10 mouse cellular contexts compared by ENCODE assay signal in genomic region chr7:139271871-139272270, GRCm38 (mm10). TPM values are rescaled to one million over a fixed set of nuclear protein-coding genes. Genes with fewer than 3 reads are reported as not detected.
DNase-seq lines count a peak whose midpoint lies in the region; ATAC-seq lines count a peak whose summit lies in the region.
"Had no signal": no experiment of that assay in that cellular context is flagged by ENCODE, and none has a peak within 500 bp of the region (broad histone marks: within the 10 kb centered on the region; RNA-seq: fewer than 3 reads in every experiment).

No protein-coding gene starts in this region.

- no peak for ATAC-seq in embryonic facial prominence, embryonic 15.5 days (ENCODE audit: insufficient number of reproducible peaks, low FRiP score, low TSS enrichment, low read depth)

- H3K4me2 ChIP-seq in embryonic facial prominence, embryonic 15.5 days (replicated peaks) = no peak overlapping the region
- H3K4me2 ChIP-seq: kidney, embryonic 15.5 days had no signal

- H3K4me1 ChIP-seq in embryonic facial prominence, embryonic 15.5 days = peaks cover 43% of the 10 kb centered on the region

- H3K9me3 ChIP-seq in embryonic facial prominence, embryonic 15.5 days (replicated peaks) = no peaks in the 10 kb centered on the region
- H3K9me3 ChIP-seq: forebrain, embryonic 10.5 days; kidney, embryonic 15.5 days had no signal

- 57% methylated on average over 5 of the region's 5 CpGs for WGBS in embryonic facial prominence, embryonic 15.5 days

- H3K4me3 ChIP-seq in embryonic facial prominence, embryonic 15.5 days (replicated peaks) = no peak overlapping the region
- H3K4me3 ChIP-seq: forebrain, embryonic 10.5 days; kidney, embryonic 15.5 days had no signal

- H3K27me3 ChIP-seq in embryonic facial prominence, embryonic 15.5 days = no peaks in the 10 kb centered on the region
- H3K27me3 ChIP-seq: kidney, embryonic 15.5 days had no signal

- intact Hi-C loops in left cerebral cortex, postnatal 4 days (cut with DNase I) = no loop called here

- peak; percentile 78 to 79 for DNase-seq in left cerebral cortex, adult 18-20 months (ENCODE audit: low spot score in 2 of 2)
- no peak for DNase-seq in left cerebral cortex, postnatal 4 days
- DNase-seq in layer of hippocampus, adult 9-11 months = peak; percentile 82
- peak; percentile 70 to 71 for DNase-seq in right cerebral cortex, postnatal 36 days (ENCODE audit: low spot score in 2 of 2)
- no peak for DNase-seq in adrenal gland, adult 18-20 months (ENCODE audit: low spot score in 2 of 2)
- no peak for DNase-seq in urinary bladder, postnatal 14 days (ENCODE audit: low spot score)

- 0 out of 2 replicates have a peak overlapping the region, but pooled peaks have one; percentile 76 for H3K27ac ChIP-seq in embryonic facial prominence, embryonic 15.5 days (replicated peaks)

- H3K36me3 ChIP-seq in embryonic facial prominence, embryonic 15.5 days = peaks cover 21% of the 10 kb centered on the region
- H3K36me3 ChIP-seq: forebrain, embryonic 10.5 days had no signal

- H3K9ac ChIP-seq in embryonic facial prominence, embryonic 15.5 days = no peak overlapping the region
- H3K9ac ChIP-seq: kidney, embryonic 15.5 days had no signal

RNA-seq across cellular contexts. Expression of gene Pwwp2b, which starts 23.6 kb away (rescaled TPM):
- 10 to 100 TPM; 14.1 to 15.1 TPM for total RNA-seq in left cerebral cortex, adult 18-20 months (2021)
- total RNA-seq in left cerebral cortex, postnatal 4 days (2021) = 1 to 10 TPM; 6.2 to 6.7 TPM
- 16.1 and 18.9 TPM in 2 replicates for polyA plus RNA-seq in embryonic facial prominence, embryonic 15.5 days (2015; fragmentation: Nextera tagmentation; extraction: Ambion mirVana)
- total RNA-seq in adrenal gland, adult 18-20 months (2021) = 10 to 100 TPM; 11.7 to 12.3 TPM

RNA-seq across cellular contexts. Expression of gene Stk32c, which starts 58.8 kb away (rescaled TPM):
- total RNA-seq in left cerebral cortex, adult 18-20 months (2021) = 100 to 1,000 TPM; 179 to 185 TPM
- total RNA-seq in left cerebral cortex, postnatal 4 days (2021) = 10 to 100 TPM; 53.9 to 59.5 TPM
- 0.12 and 0.26 TPM in 2 replicates for polyA plus RNA-seq in embryonic facial prominence, embryonic 15.5 days (2015; fragmentation: Nextera tagmentation; extraction: Ambion mirVana)
- 1 to 10 TPM; 3.2 to 4.3 TPM for total RNA-seq in adrenal gland, adult 18-20 months (2021)
- polyA plus RNA-seq: heart, embryonic 14.5 days had no signal

RNA-seq across cellular contexts. Expression of gene Lrrc27, which starts 59.1 kb away (rescaled TPM):
- 10 to 100 TPM in 1 of 2 experiments, 1 to 10 TPM in 1; 6.6 to 10.6 TPM for total RNA-seq in left cerebral cortex, adult 18-20 months (2021)
- total RNA-seq in left cerebral cortex, postnatal 4 days (2021) = 1 to 10 TPM; 5.4 to 6.5 TPM
- 1.9 and 3.0 TPM in 2 replicates for polyA plus RNA-seq in embryonic facial prominence, embryonic 15.5 days (2015; fragmentation: Nextera tagmentation; extraction: Ambion mirVana)
- 10 to 100 TPM in 1 of 2 experiments, 1 to 10 TPM in 1; 8.1 to 14.7 TPM for total RNA-seq in adrenal gland, adult 18-20 months (2021)

Comparison
In these comparisons a context has a peak if more than half of its experiments do, and no peak if none do; other contexts are left out.
1. DNase-seq: peak in left cerebral cortex, adult 18-20 months (2 of 2), layer of hippocampus, adult 9-11 months (single experiment) and right cerebral cortex, postnatal 36 days (2 of 2); none in left cerebral cortex, postnatal 4 days (single experiment), adrenal gland, adult 18-20 months (0 of 2) and urinary bladder, postnatal 14 days (single experiment).
2. RNA of gene Stk32c, which starts 58.8 kb away (total RNA-seq): 179 to 185 TPM in left cerebral cortex, adult 18-20 months and 53.9 to 59.5 TPM in left cerebral cortex, postnatal 4 days; 3.2 to 4.3 TPM in adrenal gland, adult 18-20 months; every median in the first group is over 10 times any median in the second.